Mouse (Mus musculus): ENCODE results near the gene Setd7. TPM values are rescaled to one million over a fixed set of nuclear protein-coding genes. Genes with fewer than 3 reads are reported as not detected.

Setd7 gene
- total RNA-seq (2014; fragmentation: Nextera tagmentation) (56.1 and 67.1 TPM in 2 replicates), total RNA-seq (2017) (20.2 and 26.0 TPM in 2 replicates), polyA plus RNA-seq (2012) (7.4 and 8.7 TPM in 2 replicates)

GRCm38 (mm10) chr3:51560511-51561108, at the start of gene Setd7:
Gene Setd7 (minus strand): TSS chr3:51560879.
- Histone ChIP-seq H3K36me3 (replicated peaks) (peaks cover 20% of the 10 kb centered on the region), H3K4me1 (ENCODE audit: insufficient read depth, low read depth, low read length) (peaks cover 47% of the 10 kb centered on the region), H3K27me3 (ENCODE audit: insufficient read depth, low read length) (no peaks in the 10 kb centered on the region), H3K4me3 (ENCODE audit: low read depth, low read length) (peak within 1 kb of the TSS; percentile 97), H3K9me3 (replicated peaks) (no peaks in the 10 kb centered on the region)
- TF ChIP-seq GATA1 (IDR thresholded peaks at IDR 0.05; ENCODE audit: borderline replicate concordance, low read length) (no peak), TAL1 (conservative IDR thresholded peaks at IDR 0.05; ENCODE audit: low read depth, low read length) (no peak), GATA2 (IDR thresholded peaks at IDR 0.05; ENCODE audit: borderline replicate concordance, low read depth, low read length) (no peak), CTCF (IDR thresholded peaks at IDR 0.05; ENCODE audit: low read depth, low read length) (no peak), POLR2AphosphoS5 (IDR thresholded peaks at IDR 0.05; ENCODE audit: insufficient replicate concordance, low read depth, low read length) (no peak)
- DNase-seq (ENCODE audit: low spot score) (peak; percentile 82), ATAC-seq (ENCODE audit: extremely low read depth, insufficient number of reproducible peaks, low FRiP score, poor library complexity, severe bottlenecking) (peak; percentile 38)

- no peaks in the 10 kb centered on the region for H3K36me3 ChIP-seq (replicated peaks)
- ATAC-seq (ENCODE audit: extremely low read depth, insufficient number of reproducible peaks, low FRiP score, poor library complexity, severe bottlenecking) (no peak), DNase-seq (ENCODE audit: low spot score) (no peak)
- no peaks in the 10 kb centered on the region; the same call in 1 of the 2 replicates for H3K4me1 ChIP-seq (ENCODE audit: insufficient read depth, low read depth, low read length)
- H3K4me3 ChIP-seq (ENCODE audit: low read depth, low read length), result no peak overlapping the region
- 0 out of 2 replicates have a peak, but pooled peaks cover 5% of the 10 kb centered on the region for H3K27me3 ChIP-seq (ENCODE audit: insufficient read depth, low read length)
- H3K9me3 ChIP-seq (replicated peaks), result no peaks in the 10 kb centered on the region
- TF ChIP-seq TAL1 (conservative IDR thresholded peaks at IDR 0.05; ENCODE audit: low read depth, low read length) (no peak), POLR2AphosphoS5 (IDR thresholded peaks at IDR 0.05; ENCODE audit: insufficient replicate concordance, low read depth, low read length) (no peak), GATA1 (IDR thresholded peaks at IDR 0.05; ENCODE audit: borderline replicate concordance, low read length) (no peak), CTCF (IDR thresholded peaks at IDR 0.05; ENCODE audit: low read depth, low read length) (no peak), GATA2 (IDR thresholded peaks at IDR 0.05; ENCODE audit: borderline replicate concordance, low read depth, low read length) (no peak)
Observed at GRCm38 (mm10) chr3:51604489-51604888, 43.8 kb upstream of the Setd7 start.

GRCm38 (mm10) chr3:51603705-51604291, 43.1 kb upstream of the Setd7 start:
- H3K4me1 ChIP-seq (ENCODE audit: insufficient read depth, low read depth, low read length), result no peaks in the 10 kb centered on the region
- DNase-seq (ENCODE audit: low spot score), result no peak
- no peaks in the 10 kb centered on the region for H3K36me3 ChIP-seq (replicated peaks)
- no peak for ATAC-seq (ENCODE audit: extremely low read depth, insufficient number of reproducible peaks, low FRiP score, poor library complexity, severe bottlenecking)
- TF ChIP-seq POLR2AphosphoS5 (IDR thresholded peaks at IDR 0.05; ENCODE audit: insufficient replicate concordance, low read depth, low read length) (no peak), GATA1 (IDR thresholded peaks at IDR 0.05; ENCODE audit: borderline replicate concordance, low read length) (no peak), CTCF (IDR thresholded peaks at IDR 0.05; ENCODE audit: low read depth, low read length) (no peak), TAL1 (conservative IDR thresholded peaks at IDR 0.05; ENCODE audit: low read depth, low read length) (no peak), GATA2 (IDR thresholded peaks at IDR 0.05; ENCODE audit: borderline replicate concordance, low read depth, low read length) (no peak)
- no peak overlapping the region for H3K4me3 ChIP-seq (ENCODE audit: low read depth, low read length)
- H3K27me3 ChIP-seq (ENCODE audit: insufficient read depth, low read length), result 0 out of 2 replicates have a peak, but pooled peaks cover 5% of the 10 kb centered on the region
- H3K9me3 ChIP-seq (replicated peaks), result no peaks in the 10 kb centered on the region

- peaks cover 6% of the 10 kb centered on the region; the same call in 1 of the 2 replicates for H3K27me3 ChIP-seq (ENCODE audit: insufficient read depth, low read length)
- no peak for TF ChIP-seq GATA1 (IDR thresholded peaks at IDR 0.05; ENCODE audit: borderline replicate concordance, low read length)
- no peak for TF ChIP-seq GATA2 (IDR thresholded peaks at IDR 0.05; ENCODE audit: borderline replicate concordance, low read depth, low read length)
- TF ChIP-seq CTCF (IDR thresholded peaks at IDR 0.05; ENCODE audit: low read depth, low read length), result no peak
- no peak for TF ChIP-seq POLR2AphosphoS5 (IDR thresholded peaks at IDR 0.05; ENCODE audit: insufficient replicate concordance, low read depth, low read length)
- no peaks in the 10 kb centered on the region for H3K36me3 ChIP-seq (replicated peaks)
- no peaks in the 10 kb centered on the region for H3K9me3 ChIP-seq (replicated peaks)
- no peak for ATAC-seq (ENCODE audit: extremely low read depth, insufficient number of reproducible peaks, low FRiP score, poor library complexity, severe bottlenecking)
- DNase-seq (ENCODE audit: low spot score), result no peak
- no peaks in the 10 kb centered on the region for H3K4me1 ChIP-seq (ENCODE audit: insufficient read depth, low read depth, low read length)
- H3K4me3 ChIP-seq (ENCODE audit: low read depth, low read length), result no peak overlapping the region
Observed at GRCm38 (mm10) chr3:51601461-51601860, 40.8 kb upstream of the Setd7 start.

GRCm38 (mm10) chr3:51600728-51601127, 40.0 kb upstream of the Setd7 start:
- H3K36me3 ChIP-seq (replicated peaks), result no peaks in the 10 kb centered on the region
- no peaks in the 10 kb centered on the region for H3K4me1 ChIP-seq (ENCODE audit: insufficient read depth, low read depth, low read length)
- H3K27me3 ChIP-seq (ENCODE audit: insufficient read depth, low read length), result peaks cover 6% of the 10 kb centered on the region; the same call in 1 of the 2 replicates
- no peak overlapping the region for H3K4me3 ChIP-seq (ENCODE audit: low read depth, low read length)
- TF ChIP-seq CTCF (IDR thresholded peaks at IDR 0.05; ENCODE audit: low read depth, low read length), result no peak
- no peaks in the 10 kb centered on the region for H3K9me3 ChIP-seq (replicated peaks)
- ATAC-seq (ENCODE audit: extremely low read depth, insufficient number of reproducible peaks, low FRiP score, poor library complexity, severe bottlenecking) (no peak), DNase-seq (ENCODE audit: low spot score) (no peak)

- no peak for DNase-seq (ENCODE audit: low spot score)
- H3K27me3 ChIP-seq (ENCODE audit: insufficient read depth, low read length), result peaks cover 14% of the 10 kb centered on the region
Observed at GRCm38 (mm10) chr3:51599057-51599630, 38.5 kb upstream of the Setd7 start.

More at GRCm38 (mm10) chr3:51599057-51599630, 38.5 kb upstream of the Setd7 start:
- no peak overlapping the region for H3K4me3 ChIP-seq (ENCODE audit: low read depth, low read length)
- H3K36me3 ChIP-seq (replicated peaks), result no peaks in the 10 kb centered on the region
- H3K4me1 ChIP-seq (ENCODE audit: insufficient read depth, low read depth, low read length), result no peaks in the 10 kb centered on the region
- TF ChIP-seq POLR2AphosphoS5 (IDR thresholded peaks at IDR 0.05; ENCODE audit: insufficient replicate concordance, low read depth, low read length) (no peak), CTCF (IDR thresholded peaks at IDR 0.05; ENCODE audit: low read depth, low read length) (no peak), GATA2 (IDR thresholded peaks at IDR 0.05; ENCODE audit: borderline replicate concordance, low read depth, low read length) (no peak)
- ATAC-seq (ENCODE audit: extremely low read depth, insufficient number of reproducible peaks, low FRiP score, poor library complexity, severe bottlenecking), result no peak
- H3K9me3 ChIP-seq (replicated peaks), result no peaks in the 10 kb centered on the region

All from G1E (cell line).